Mouse (Mus musculus) kidney, postnatal 0 days (tissue): ENCODE results near the gene Lamb3. TPM values are rescaled to one million over a fixed set of nuclear protein-coding genes. Genes with fewer than 3 reads are reported as not detected.

ENCODE experiments used
- ATAC-seq: fragments of 200-750 bp; cut with Nextera tagmentation; replicated peaks from 2 replicates; pipeline ENCODE4 v1.8.0; 2017; ENCODE audit warnings: low read depth, moderate number of reproducible peaks, moderate TSS enrichment, moderate library complexity; ENCODE audit not compliant: low FRiP score
- DNase-seq: peaks from one replicate; pipeline ENCODE4 v3.0.0-alpha.2; 2016; ENCODE audit warnings: low spot score
- H3K27ac ChIP-seq: fragments of 300-500 bp; sonication (generic); 2 replicates; pipeline ENCODE4 v1.5.1; 2014; ENCODE audit warnings: mild to moderate bottlenecking
- H3K27me3 ChIP-seq: fragments of 300-500 bp; sonication (generic); 2 replicates; pipeline ENCODE4 v1.6.1; 2014; ENCODE audit warnings: low read length, mixed read lengths; ENCODE audit not compliant: insufficient read depth
- H3K36me3 ChIP-seq: fragments of 300-500 bp; sonication (generic); 2 replicates; pipeline ENCODE4 v1.6.1; 2014; ENCODE audit warnings: low read length, mixed read lengths; ENCODE audit not compliant: insufficient read depth
- H3K4me1 ChIP-seq: fragments of 300-500 bp; sonication (generic); replicated peaks from 2 replicates; pipeline ENCODE4 v1.6.1; 2014; ENCODE audit warnings: antibody characterized with exemption, low read length, mixed read lengths; ENCODE audit not compliant: insufficient read depth
- H3K4me2 ChIP-seq: fragments of 300-500 bp; sonication (generic); 2 replicates; pipeline ENCODE4 v1.6.1; 2014; ENCODE audit warnings: mild to moderate bottlenecking, low read length, moderate library complexity, mixed read lengths
- H3K4me3 ChIP-seq: fragments of 300-500 bp; sonication (generic); replicated peaks from 2 replicates; pipeline ENCODE4 v1.5.1; 2014; ENCODE audit warnings: low read depth, low read length
- H3K9ac ChIP-seq: fragments of 300-500 bp; sonication (generic); 2 replicates; pipeline ENCODE4 v1.6.1; 2014; ENCODE audit warnings: low read depth, low read length
- H3K9me3 ChIP-seq: fragments of 300-500 bp; sonication (generic); replicated peaks from 2 replicates; pipeline ENCODE4 v1.6.1; 2016; ENCODE audit warnings: low read length, inconsistent platforms, mixed read lengths
- CTCF ChIP-seq: IDR thresholded peaks from 2 replicates; pipeline ENCODE4 v1.5.1; 2016; ENCODE audit warnings: antibody characterized with exemption, low read depth, mild to moderate bottlenecking, moderate library complexity
- WGBS: fragments of 180-500 bp; shearing (Covaris S2); extraction: QIAGEN DNeasy Blood & Tissue Kit; methylation state at CpG from one replicate; pipeline ENCODE4 v1.1.7; 2014; 5-methylcytosine and 5-hydroxymethylcytosine counted together
- polyA plus RNA-seq: library from polyadenylated mRNA; unstranded; fragments of >200 nt; fragmentation: Nextera tagmentation; extraction: Ambion mirVana; gene quantifications from 2 replicates; pipeline ENCODE4 v1.2.1, GENCODE M21; 2015

The Lamb3 gene
- polyA plus RNA-seq, 1 experiment from 2014 or later: 1.9 TPM

GRCm38 (mm10) chr1:193189151-193189621 lies 18.3 kb upstream of the Lamb3 start:
- H3K4me3 ChIP-seq: no peak overlapping the region
- H3K9ac ChIP-seq: no peak overlapping the region
- no peak for TF ChIP-seq CTCF
- H3K36me3 ChIP-seq: no peaks in the 10 kb centered on the region
- H3K27ac ChIP-seq: peak overlapping the region; percentile 75
- peak overlapping the region; percentile 25; the same call in 1 of the 2 replicates for H3K4me2 ChIP-seq
- H3K27me3 ChIP-seq: no peaks in the 10 kb centered on the region
- H3K9me3 ChIP-seq: no peaks in the 10 kb centered on the region
- peak; percentile 82 for ATAC-seq
- peaks cover 8% of the 10 kb centered on the region; the same call in 1 of the 2 replicates for H3K4me1 ChIP-seq
- WGBS: 33% methylated on average over 9 of the region's 9 CpGs
- peak; percentile 92 for DNase-seq

- DNase-seq (no peak), ATAC-seq (no peak)
- no peaks in the 10 kb centered on the region for H3K36me3 ChIP-seq
- no peak overlapping the region for H3K4me3 ChIP-seq
- H3K9me3 ChIP-seq: no peaks in the 10 kb centered on the region
- no peak for TF ChIP-seq CTCF
- H3K27me3 ChIP-seq: no peaks in the 10 kb centered on the region
- 30% methylated on average over 3 of the region's 3 CpGs for WGBS
- H3K4me2 ChIP-seq: no peak overlapping the region
- H3K4me1 ChIP-seq: peaks cover 8% of the 10 kb centered on the region; the same call in 1 of the 2 replicates
- no peak overlapping the region for H3K9ac ChIP-seq
- peak overlapping the region; percentile 60 for H3K27ac ChIP-seq
Measured at GRCm38 (mm10) chr1:193189771-193190170, 17.7 kb upstream of the Lamb3 start.

GRCm38 (mm10) chr1:193191675-193192283 lies 15.7 kb upstream of the Lamb3 start:
- no peaks in the 10 kb centered on the region for H3K9me3 ChIP-seq
- WGBS: 86% methylated on average over 7 of the region's 7 CpGs
- H3K4me1 ChIP-seq: peaks cover 8% of the 10 kb centered on the region; the same call in 1 of the 2 replicates
- no peak for TF ChIP-seq CTCF
- no peaks in the 10 kb centered on the region for H3K27me3 ChIP-seq
- H3K9ac ChIP-seq: no peak overlapping the region
- no peak overlapping the region for H3K4me2 ChIP-seq
- no peaks in the 10 kb centered on the region for H3K36me3 ChIP-seq
- DNase-seq (no peak), ATAC-seq (no peak)
- no peak overlapping the region for H3K4me3 ChIP-seq
- no peak overlapping the region for H3K27ac ChIP-seq

GRCm38 (mm10) chr1:193194416-193195140 lies 12.9 kb upstream of the Lamb3 start:
- TF ChIP-seq CTCF: no peak
- ATAC-seq: no peak
- WGBS: 88% methylated on average over 3 of the region's 3 CpGs
- Histone ChIP-seq H3K27me3 (no peaks in the 10 kb centered on the region), H3K4me2 (no peak overlapping the region), H3K4me1 (0 out of 2 replicates have a peak, but pooled peaks cover 8% of the 10 kb centered on the region), H3K27ac (no peak overlapping the region), H3K9me3 (no peaks in the 10 kb centered on the region), H3K36me3 (no peaks in the 10 kb centered on the region), H3K9ac (no peak overlapping the region), H3K4me3 (no peak overlapping the region)
- no peak for DNase-seq

- Histone ChIP-seq H3K4me1 (0 out of 2 replicates have a peak, but pooled peaks cover 4% of the 10 kb centered on the region), H3K4me3 (no peak overlapping the region), H3K36me3 (no peaks in the 10 kb centered on the region), H3K27me3 (no peaks in the 10 kb centered on the region), H3K9ac (no peak overlapping the region), H3K27ac (no peak overlapping the region), H3K4me2 (no peak overlapping the region), H3K9me3 (no peaks in the 10 kb centered on the region)
- WGBS: 57% methylated on average over 3 of the region's 3 CpGs
- TF ChIP-seq CTCF: no peak
- ATAC-seq (no peak), DNase-seq (no peak)
Measured at GRCm38 (mm10) chr1:193195169-193195810, 12.2 kb upstream of the Lamb3 start.

- Histone ChIP-seq H3K36me3 (no peaks in the 10 kb centered on the region), H3K4me2 (no peak overlapping the region), H3K27ac (no peak overlapping the region), H3K4me1 (no peaks in the 10 kb centered on the region), H3K4me3 (no peak overlapping the region), H3K27me3 (no peaks in the 10 kb centered on the region), H3K9ac (no peak overlapping the region), H3K9me3 (no peaks in the 10 kb centered on the region)
- no peak for DNase-seq
- no peak for ATAC-seq
- 86% methylated on average over 18 of the region's 18 CpGs for WGBS
- no peak for TF ChIP-seq CTCF
Measured at GRCm38 (mm10) chr1:193197494-193198205, 9.8 kb upstream of the Lamb3 start.
